Mouse (Mus musculus): ENCODE results near the gene Gm49396. TPM values are rescaled to one million over a fixed set of nuclear protein-coding genes. Genes with fewer than 3 reads are reported as not detected.

Gm49396 gene
- total RNA-seq (2021), result 1 to 10 TPM; 6.8 to 8.8 TPM

GRCm38 (mm10) chr7:30563117-30563905 is at the start of gene Gm49396, which contains the start of the genes U2af1l4 and Psenen:
TSS of gene Gm49396 (plus strand) at chr7:30563344.
TSS of gene U2af1l4 (plus strand) at chr7:30563301.
TSS of gene Psenen (minus strand) at chr7:30563627.
- peak; percentile 84 to 90 for DNase-seq (ENCODE audit: extremely low spot score in 1 of 2, low spot score in 1 of 2)

- no peak for DNase-seq (ENCODE audit: extremely low spot score in 1 of 2, low spot score in 1 of 2)
Observed at GRCm38 (mm10) chr7:30515003-30515760, 48.0 kb upstream of the Gm49396 start.

GRCm38 (mm10) chr7:30518325-30518724 is 44.8 kb upstream of the Gm49396 start:
- DNase-seq (ENCODE audit: extremely low spot score in 1 of 2, low spot score in 1 of 2), result no peak

- no peak for DNase-seq (ENCODE audit: extremely low spot score in 1 of 2, low spot score in 1 of 2)
Observed at GRCm38 (mm10) chr7:30520396-30520795, 42.7 kb upstream of the Gm49396 start.

GRCm38 (mm10) chr7:30520856-30521255 is 42.3 kb upstream of the Gm49396 start:
- DNase-seq (ENCODE audit: extremely low spot score in 1 of 2, low spot score in 1 of 2), result no peak

GRCm38 (mm10) chr7:30522871-30523270 is 40.3 kb upstream of the Gm49396 start:
- no peak for DNase-seq (ENCODE audit: extremely low spot score in 1 of 2, low spot score in 1 of 2)

- DNase-seq (ENCODE audit: extremely low spot score in 1 of 2, low spot score in 1 of 2), result no peak
Observed at GRCm38 (mm10) chr7:30524487-30524886, 38.7 kb upstream of the Gm49396 start.

- no peak for DNase-seq (ENCODE audit: extremely low spot score in 1 of 2, low spot score in 1 of 2)
Observed at GRCm38 (mm10) chr7:30525954-30526353, 37.2 kb upstream of the Gm49396 start.

- DNase-seq (ENCODE audit: extremely low spot score in 1 of 2, low spot score in 1 of 2), result no peak
Observed at GRCm38 (mm10) chr7:30526399-30526798, 36.7 kb upstream of the Gm49396 start.

GRCm38 (mm10) chr7:30526981-30527380 is 36.2 kb upstream of the Gm49396 start:
- no peak for DNase-seq (ENCODE audit: extremely low spot score in 1 of 2, low spot score in 1 of 2)

GRCm38 (mm10) chr7:30531291-30531815 is 31.8 kb upstream of the Gm49396 start:
- DNase-seq (ENCODE audit: extremely low spot score in 1 of 2, low spot score in 1 of 2), result no peak

GRCm38 (mm10) chr7:30532931-30533330 is 30.2 kb upstream of the Gm49396 start:
- DNase-seq (ENCODE audit: extremely low spot score in 1 of 2, low spot score in 1 of 2), result no peak

- no peak for DNase-seq (ENCODE audit: extremely low spot score in 1 of 2, low spot score in 1 of 2)
Observed at GRCm38 (mm10) chr7:30533941-30534632, 29.1 kb upstream of the Gm49396 start.

- DNase-seq (ENCODE audit: extremely low spot score in 1 of 2, low spot score in 1 of 2), result peak; percentile 85 to 92
Observed at GRCm38 (mm10) chr7:30534633-30535577, 28.2 kb upstream of the Gm49396 start, which contains the start of gene Arhgap33. TSS of gene Arhgap33 (minus strand) at chr7:30535060.

- DNase-seq (ENCODE audit: extremely low spot score in 1 of 2, low spot score in 1 of 2), result no peak
Observed at GRCm38 (mm10) chr7:30540572-30540971, 22.6 kb upstream of the Gm49396 start.

- no peak for DNase-seq (ENCODE audit: extremely low spot score in 1 of 2, low spot score in 1 of 2)
Observed at GRCm38 (mm10) chr7:30544327-30544726, 18.8 kb upstream of the Gm49396 start.

- no peak for DNase-seq (ENCODE audit: extremely low spot score in 1 of 2, low spot score in 1 of 2)
Observed at GRCm38 (mm10) chr7:30549880-30550279, 13.3 kb upstream of the Gm49396 start.

GRCm38 (mm10) chr7:30550603-30551002 is 12.5 kb upstream of the Gm49396 start:
- DNase-seq (ENCODE audit: extremely low spot score in 1 of 2, low spot score in 1 of 2), result no peak

GRCm38 (mm10) chr7:30551445-30552101 is 11.6 kb upstream of the Gm49396 start:
- no peak for DNase-seq (ENCODE audit: extremely low spot score in 1 of 2, low spot score in 1 of 2)
